Mouse (Mus musculus) heart, adult 2 months (tissue): ENCODE results near the gene Atp5k.

ENCODE experiments used
- CTCF ChIP-seq: fragments of 200-600 bp; IDR thresholded peaks from 2 replicates; pipeline ENCODE4 v1.8.1; 2022; ENCODE audit warnings: antibody characterized with exemption, mild to moderate bottlenecking, moderate library complexity
- POLR2A ChIP-seq: fragments of 200-500 bp; IDR thresholded peaks from 2 replicates; pipeline ENCODE4 v1.6.1; 2011; ENCODE audit warnings: mild to moderate bottlenecking, low read depth, low read length, control low read depth; ENCODE audit not compliant: insufficient read depth

DNA sequence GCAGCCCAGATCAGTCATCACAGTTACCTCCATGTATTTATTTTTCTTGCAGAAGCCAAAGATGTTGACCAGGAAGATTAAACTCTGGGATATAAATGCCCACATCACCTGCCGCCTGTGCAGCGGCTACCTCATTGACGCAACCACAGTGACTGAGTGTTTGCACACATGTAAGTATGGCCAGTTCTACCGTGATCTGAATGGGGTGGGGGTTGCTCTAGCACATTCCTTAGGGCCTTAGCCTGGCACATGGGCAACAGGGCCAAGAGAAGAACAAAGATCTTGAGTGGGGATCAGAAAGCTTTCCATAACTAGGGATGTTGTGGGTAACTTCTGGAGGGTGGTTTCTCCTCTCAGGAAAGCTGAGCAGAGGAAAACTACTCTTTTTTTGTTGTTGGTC, 39.5 kb upstream of the Atp5k start:
- TF ChIP-seq CTCF: no peak
- no peak for TF ChIP-seq POLR2A
